Mouse (Mus musculus): ENCODE data around the gene Trub1.
A peak's percentile ranks its signal among the peaks of the same experiment; 100 is the strongest.

Trub1 gene

GRCm38 (mm10) chr19:57452492-57453217 lies at the start of gene Trub1:
TSS of gene Trub1 (plus strand) at chr19:57452912.
- DNase-seq (ENCODE audit: low read depth, low spot score), result peak; percentile 81

GRCm38 (mm10) chr19:57403700-57404501 lies 48.8 kb upstream of the Trub1 start:
- DNase-seq (ENCODE audit: low read depth, low spot score), result peak; percentile 77

GRCm38 (mm10) chr19:57404502-57404848 lies 48.2 kb upstream of the Trub1 start:
- DNase-seq (ENCODE audit: low read depth, low spot score), result no peak

GRCm38 (mm10) chr19:57407947-57408346 lies 44.8 kb upstream of the Trub1 start:
- no peak for DNase-seq (ENCODE audit: low read depth, low spot score)

GRCm38 (mm10) chr19:57411375-57412196 lies 41.1 kb upstream of the Trub1 start:
- DNase-seq (ENCODE audit: low read depth, low spot score), result peak; percentile 57

- DNase-seq (ENCODE audit: low read depth, low spot score), result no peak
Measured at GRCm38 (mm10) chr19:57413170-57413569, 39.5 kb upstream of the Trub1 start.

- no peak for DNase-seq (ENCODE audit: low read depth, low spot score)
Measured at GRCm38 (mm10) chr19:57413918-57414317, 38.8 kb upstream of the Trub1 start.

- DNase-seq (ENCODE audit: low read depth, low spot score), result no peak
Measured at GRCm38 (mm10) chr19:57415031-57415807, 37.5 kb upstream of the Trub1 start.

GRCm38 (mm10) chr19:57417800-57418580 lies 34.7 kb upstream of the Trub1 start:
- DNase-seq (ENCODE audit: low read depth, low spot score), result no peak

GRCm38 (mm10) chr19:57423402-57423801 lies 29.3 kb upstream of the Trub1 start:
- DNase-seq (ENCODE audit: low read depth, low spot score), result no peak

GRCm38 (mm10) chr19:57425296-57425695 lies 27.4 kb upstream of the Trub1 start:
- no peak for DNase-seq (ENCODE audit: low read depth, low spot score)

- no peak for DNase-seq (ENCODE audit: low read depth, low spot score)
Measured at GRCm38 (mm10) chr19:57426841-57427240, 25.9 kb upstream of the Trub1 start.

GRCm38 (mm10) chr19:57427756-57428438 lies 24.8 kb upstream of the Trub1 start:
- DNase-seq (ENCODE audit: low read depth, low spot score), result no peak

- DNase-seq (ENCODE audit: low read depth, low spot score), result no peak
Measured at GRCm38 (mm10) chr19:57428641-57429040, 24.1 kb upstream of the Trub1 start.

GRCm38 (mm10) chr19:57429926-57430325 lies 22.8 kb upstream of the Trub1 start:
- DNase-seq (ENCODE audit: low read depth, low spot score), result no peak

GRCm38 (mm10) chr19:57431476-57431875 lies 21.2 kb upstream of the Trub1 start:
- DNase-seq (ENCODE audit: low read depth, low spot score), result no peak

GRCm38 (mm10) chr19:57434024-57434423 lies 18.7 kb upstream of the Trub1 start:
- DNase-seq (ENCODE audit: low read depth, low spot score), result no peak

GRCm38 (mm10) chr19:57436586-57437021 lies 16.1 kb upstream of the Trub1 start:
- no peak for DNase-seq (ENCODE audit: low read depth, low spot score)

GRCm38 (mm10) chr19:57437042-57437441 lies 15.7 kb upstream of the Trub1 start:
- DNase-seq (ENCODE audit: low read depth, low spot score), result no peak

- no peak for DNase-seq (ENCODE audit: low read depth, low spot score)
Measured at GRCm38 (mm10) chr19:57439296-57439695, 13.4 kb upstream of the Trub1 start.
